Mouse (Mus musculus) hindbrain, embryonic 15.5 days (tissue): ENCODE results near the gene Wasf1. TPM values are rescaled to one million over a fixed set of nuclear protein-coding genes. Genes with fewer than 3 reads are reported as not detected.

ENCODE experiments used
- ATAC-seq: fragments of 200-750 bp; cut with Nextera tagmentation; 2 replicates; pipeline ENCODE4 v1.8.0; 2017; ENCODE audit warnings: low read depth, moderate number of reproducible peaks, moderate TSS enrichment; ENCODE audit not compliant: low FRiP score
- H3K27ac ChIP-seq: fragments of 300-500 bp; sonication (generic); replicated peaks from 2 replicates; pipeline ENCODE4 v1.5.1; 2015; ENCODE audit warnings: mild to moderate bottlenecking, inconsistent platforms
- H3K27me3 ChIP-seq: fragments of 300-500 bp; sonication (generic); 2 replicates; pipeline ENCODE4 v1.6.1; 2015; ENCODE audit warnings: control low read depth, inconsistent platforms
- H3K36me3 ChIP-seq: fragments of 300-500 bp; sonication (generic); 2 replicates; pipeline ENCODE4 v1.6.1; 2015; ENCODE audit warnings: control low read depth, inconsistent platforms
- H3K4me1 ChIP-seq: fragments of 300-500 bp; sonication (generic); replicated peaks from 2 replicates; pipeline ENCODE4 v1.6.1; 2015; ENCODE audit warnings: control low read depth, inconsistent platforms
- H3K4me2 ChIP-seq: fragments of 300-500 bp; sonication (generic); 2 replicates; pipeline ENCODE4 v1.6.1; 2015; ENCODE audit warnings: moderate library complexity, mild to moderate bottlenecking, inconsistent platforms
- H3K4me3 ChIP-seq: fragments of 300-500 bp; sonication (generic); 2 replicates; pipeline ENCODE4 v1.5.1; 2015; ENCODE audit warnings: mild to moderate bottlenecking, inconsistent platforms
- H3K9ac ChIP-seq: fragments of 300-500 bp; sonication (generic); 2 replicates; pipeline ENCODE4 v1.6.1; 2015; ENCODE audit warnings: inconsistent platforms
- H3K9me3 ChIP-seq: fragments of 300-500 bp; sonication (generic); 2 replicates; pipeline ENCODE4 v1.6.1; 2016; ENCODE audit warnings: control low read depth, inconsistent platforms
- WGBS: fragments of 180-500 bp; shearing (Covaris S2); methylation state at CpG from one replicate; pipeline ENCODE4 v1.1.7; 2015; 5-methylcytosine and 5-hydroxymethylcytosine counted together
- polyA plus RNA-seq: library from polyadenylated mRNA; unstranded; fragments of >200 nt; fragmentation: Nextera tagmentation; extraction: Ambion mirVana; gene quantifications from 2 replicates; pipeline ENCODE4 v1.2.1, GENCODE M21; 2015

Wasf1 gene
- polyA plus RNA-seq, 1 experiment from 2014 or later, result 122 TPM

- WGBS, result 93% methylated on average over 2 of the region's 2 CpGs
- no peaks in the 10 kb centered on the region for H3K36me3 ChIP-seq
Observed at GRCm38 (mm10) chr10:40871301-40871700, 12.0 kb upstream of the Wasf1 start.

GRCm38 (mm10) chr10:40872052-40872451 is 11.2 kb upstream of the Wasf1 start:
- WGBS, result 91% methylated on average over 2 of the region's 2 CpGs
- Histone ChIP-seq H3K36me3 (no peaks in the 10 kb centered on the region), H3K27me3 (no peaks in the 10 kb centered on the region), H3K4me2 (no peak overlapping the region), H3K9me3 (no peaks in the 10 kb centered on the region), H3K4me3 (no peak overlapping the region), H3K4me1 (no peaks in the 10 kb centered on the region), H3K9ac (no peak overlapping the region), H3K27ac (no peak overlapping the region)
- no peak for ATAC-seq

More at GRCm38 (mm10) chr10:40871301-40871700, 12.0 kb upstream of the Wasf1 start:
- Histone ChIP-seq H3K4me1 (no peaks in the 10 kb centered on the region), H3K4me3 (no peak overlapping the region), H3K27me3 (no peaks in the 10 kb centered on the region), H3K27ac (no peak overlapping the region), H3K9ac (no peak overlapping the region), H3K9me3 (no peaks in the 10 kb centered on the region), H3K4me2 (no peak overlapping the region)
- no peak for ATAC-seq

DNA sequence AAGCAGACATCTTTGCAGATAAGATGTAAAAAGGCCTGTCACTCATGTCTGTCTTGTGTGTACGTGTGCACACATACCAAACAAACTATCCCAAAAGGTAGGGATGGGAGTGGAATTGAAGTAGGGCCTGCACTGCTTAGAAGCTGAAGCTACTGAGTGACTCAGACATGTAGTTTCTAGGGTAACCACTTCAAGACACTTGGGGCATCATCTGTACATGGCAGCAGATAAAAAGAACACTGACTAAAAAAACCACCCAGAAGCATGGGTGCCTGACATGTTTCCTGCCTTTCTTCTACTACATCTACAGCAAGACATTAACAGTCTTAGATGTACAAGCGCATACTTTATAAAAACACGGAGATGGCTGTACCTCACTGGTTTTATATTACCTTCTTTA is 5.0 kb upstream of the Wasf1 start:
- H3K9ac ChIP-seq, result no peak overlapping the region
- H3K9me3 ChIP-seq, result no peaks in the 10 kb centered on the region
- H3K27me3 ChIP-seq, result no peaks in the 10 kb centered on the region
- H3K4me1 ChIP-seq, result peaks cover 18% of the 10 kb centered on the region
- WGBS, result 88% methylated on average over 3 of the region's 3 CpGs
- H3K4me2 ChIP-seq, result no peak overlapping the region
- no peak for ATAC-seq
- H3K36me3 ChIP-seq, result no peaks in the 10 kb centered on the region
- H3K27ac ChIP-seq, result no peak overlapping the region
- no peak overlapping the region for H3K4me3 ChIP-seq

DNA sequence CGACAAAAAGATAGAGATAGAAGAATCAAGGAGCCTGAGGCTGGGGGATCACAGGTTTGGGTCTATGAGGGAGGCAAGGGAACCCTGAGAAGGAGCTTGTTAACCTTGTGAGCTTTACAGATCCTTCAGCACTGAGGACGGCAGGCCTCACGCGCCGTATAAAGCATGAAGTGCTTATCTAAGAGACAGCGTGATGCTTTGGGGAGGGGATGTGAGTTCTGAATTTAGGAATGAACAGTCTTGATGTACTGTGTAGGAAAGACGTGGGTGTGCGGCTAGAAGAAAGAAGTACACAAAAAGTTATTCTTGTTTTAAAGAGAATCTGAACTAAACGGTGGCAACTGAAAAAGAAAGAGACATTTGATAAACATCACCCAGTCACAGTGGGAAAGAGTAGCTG is 3.3 kb upstream of the Wasf1 start:
- no peaks in the 10 kb centered on the region for H3K27me3 ChIP-seq
- H3K9ac ChIP-seq, result no peak overlapping the region
- no peak overlapping the region for H3K4me3 ChIP-seq
- 93% methylated on average over 9 of the region's 9 CpGs for WGBS
- H3K9me3 ChIP-seq, result no peaks in the 10 kb centered on the region
- H3K27ac ChIP-seq, result no peak overlapping the region
- no peak for ATAC-seq
- peaks cover 18% of the 10 kb centered on the region for H3K4me1 ChIP-seq
- no peak overlapping the region for H3K4me2 ChIP-seq
- no peaks in the 10 kb centered on the region for H3K36me3 ChIP-seq

GRCm38 (mm10) chr10:40881236-40881635 is 2.0 kb upstream of the Wasf1 start:
- Histone ChIP-seq H3K36me3 (no peaks in the 10 kb centered on the region), H3K4me1 (peaks cover 20% of the 10 kb centered on the region), H3K4me3 (no peak overlapping the region), H3K27me3 (no peaks in the 10 kb centered on the region), H3K9me3 (no peaks in the 10 kb centered on the region), H3K4me2 (peak overlapping the region; percentile 72), H3K9ac (no peak overlapping the region), H3K27ac (no peak overlapping the region)
- ATAC-seq, result no peak
- WGBS, result 64% methylated on average over 3 of the region's 3 CpGs

GRCm38 (mm10) chr10:40882333-40882732 is 942 bp upstream of the Wasf1 start:
- no peaks in the 10 kb centered on the region for H3K9me3 ChIP-seq
- no peaks in the 10 kb centered on the region for H3K36me3 ChIP-seq
- peak overlapping the region; percentile 99 for H3K27ac ChIP-seq
- peak overlapping the region; percentile 88 for H3K9ac ChIP-seq
- H3K4me2 ChIP-seq, result peak overlapping the region; percentile 72
- H3K27me3 ChIP-seq, result no peaks in the 10 kb centered on the region
- 16% methylated on average over 9 of the region's 9 CpGs for WGBS
- ATAC-seq, result no peak
- H3K4me1 ChIP-seq, result peaks cover 21% of the 10 kb centered on the region
- peak overlapping the region; percentile 61 for H3K4me3 ChIP-seq

- Histone ChIP-seq H3K36me3 (no peaks in the 10 kb centered on the region), H3K27me3 (no peaks in the 10 kb centered on the region), H3K4me2 (peak overlapping the region; percentile 72), H3K9ac (peak overlapping the region; percentile 93), H3K4me1 (peaks cover 26% of the 10 kb centered on the region), H3K27ac (peak overlapping the region; percentile 99), H3K9me3 (no peaks in the 10 kb centered on the region), H3K4me3 (peak overlapping the region; percentile 61)
- peak; percentile 91 for ATAC-seq
- WGBS, result under 1% methylated on average over 52 of the region's 87 CpGs
Observed at GRCm38 (mm10) chr10:40883644-40884278, 486 bp downstream of the Wasf1 start.

DNA sequence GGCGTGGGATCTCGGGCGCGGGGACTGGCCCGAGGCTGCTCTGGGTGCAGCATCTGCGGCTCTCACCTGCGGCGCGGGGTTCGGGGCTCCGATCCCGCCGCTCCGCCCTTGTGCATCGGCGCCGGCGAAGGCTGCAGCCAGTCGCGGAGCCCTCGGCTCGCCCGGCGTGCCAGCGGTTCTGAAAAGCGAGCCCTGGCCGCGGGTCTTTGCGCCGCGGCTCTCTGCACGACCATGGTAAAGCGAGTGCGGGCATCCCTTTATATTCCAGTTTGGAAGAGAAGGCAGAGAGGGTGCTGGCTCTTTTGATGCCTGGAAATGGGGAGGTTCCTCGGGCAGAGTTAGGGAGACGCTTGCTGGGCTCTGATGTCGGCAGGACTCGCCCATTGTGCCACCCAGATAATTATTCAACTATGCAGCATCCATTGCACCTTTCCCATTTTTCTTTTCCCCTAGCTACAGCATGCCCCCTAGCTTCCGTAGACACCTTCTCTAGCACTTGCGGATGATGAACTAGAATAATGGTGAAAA is 1.1 kb downstream of the Wasf1 start:
- peak overlapping the region; percentile 72 for H3K4me2 ChIP-seq
- peaks cover 26% of the 10 kb centered on the region for H3K4me1 ChIP-seq
- H3K9ac ChIP-seq, result peak overlapping the region; percentile 93
- H3K4me3 ChIP-seq, result peak overlapping the region; percentile 61
- H3K9me3 ChIP-seq, result no peaks in the 10 kb centered on the region
- ATAC-seq, result peak; percentile 16
- WGBS, result under 1% methylated on average over 40 of the region's 40 CpGs
- no peaks in the 10 kb centered on the region for H3K27me3 ChIP-seq
- H3K27ac ChIP-seq, result peak overlapping the region; percentile 99
- H3K36me3 ChIP-seq, result no peaks in the 10 kb centered on the region

- Histone ChIP-seq H3K27ac (no peak overlapping the region), H3K27me3 (no peaks in the 10 kb centered on the region), H3K4me2 (peak overlapping the region; percentile 52), H3K9me3 (no peaks in the 10 kb centered on the region), H3K4me1 (peaks cover 26% of the 10 kb centered on the region), H3K9ac (no peak overlapping the region), H3K4me3 (peak overlapping the region; percentile 34), H3K36me3 (no peaks in the 10 kb centered on the region)
- 45% methylated on average over 7 of the region's 7 CpGs for WGBS
- no peak for ATAC-seq
Observed at GRCm38 (mm10) chr10:40885432-40885831, 2.2 kb downstream of the Wasf1 start.

DNA sequence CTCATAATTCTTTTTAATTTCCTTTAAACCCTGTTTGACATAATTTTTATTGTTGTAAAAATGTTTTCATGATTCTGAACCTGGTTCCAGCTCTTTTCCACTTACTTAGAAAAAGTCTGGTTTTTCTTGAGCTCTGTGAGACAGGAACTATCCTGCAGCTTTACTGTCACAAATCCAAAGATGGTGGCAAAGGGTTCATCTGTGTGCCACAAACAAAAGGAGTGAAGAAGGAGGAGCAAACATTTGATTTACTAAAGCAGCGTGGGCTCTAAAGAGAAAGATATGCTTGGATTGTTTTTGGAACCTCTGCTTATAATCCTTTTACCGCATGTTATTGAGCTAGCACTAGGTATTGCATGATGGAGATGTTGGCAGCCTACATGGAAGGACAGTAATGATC is 4.0 kb downstream of the Wasf1 start:
- peaks cover 8% of the 10 kb centered on the region; the same call in 1 of the 2 replicates for H3K4me1 ChIP-seq
- WGBS, result 56% methylated on average over 2 of the region's 2 CpGs
- H3K4me2 ChIP-seq, result 0 out of 2 replicates have a peak overlapping the region, but pooled peaks have one; percentile 1
- no peaks in the 10 kb centered on the region for H3K27me3 ChIP-seq
- H3K27ac ChIP-seq, result no peak overlapping the region
- no peak for ATAC-seq
- H3K9me3 ChIP-seq, result no peaks in the 10 kb centered on the region
- H3K36me3 ChIP-seq, result no peaks in the 10 kb centered on the region
- H3K4me3 ChIP-seq, result no peak overlapping the region
- H3K9ac ChIP-seq, result no peak overlapping the region

- Histone ChIP-seq H3K27me3 (no peaks in the 10 kb centered on the region), H3K4me3 (no peak overlapping the region), H3K36me3 (no peaks in the 10 kb centered on the region), H3K4me1 (peaks cover 12% of the 10 kb centered on the region), H3K9ac (no peak overlapping the region), H3K27ac (no peak overlapping the region), H3K4me2 (no peak overlapping the region), H3K9me3 (no peaks in the 10 kb centered on the region)
- no peak for ATAC-seq
- WGBS, result 85% methylated on average over 4 of the region's 4 CpGs
Observed at GRCm38 (mm10) chr10:40889146-40889545, 5.9 kb downstream of the Wasf1 start.

DNA sequence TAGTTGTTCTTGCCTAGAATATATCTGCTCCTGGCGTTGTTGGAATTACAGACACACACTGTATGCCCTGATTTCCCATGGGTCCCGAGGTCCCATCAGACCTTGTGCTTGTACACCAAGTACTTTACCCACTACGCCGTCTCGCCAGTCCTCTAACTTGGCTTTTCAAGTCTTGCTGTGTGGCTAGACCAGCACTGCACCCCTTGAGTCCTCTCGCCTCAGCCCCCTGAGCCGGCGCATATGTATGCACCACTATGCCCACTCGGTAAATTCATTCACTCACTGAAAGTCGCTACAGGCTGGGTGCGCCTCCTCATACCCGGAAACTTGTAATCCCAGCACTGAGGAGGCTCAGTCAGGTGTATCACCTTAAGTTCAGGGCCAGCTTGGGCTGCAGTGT is 12.5 kb downstream of the Wasf1 start:
- no peak overlapping the region for H3K27ac ChIP-seq
- H3K9ac ChIP-seq, result no peak overlapping the region
- no peak overlapping the region for H3K4me3 ChIP-seq
- H3K9me3 ChIP-seq, result no peaks in the 10 kb centered on the region
- H3K27me3 ChIP-seq, result no peaks in the 10 kb centered on the region
- no peak for ATAC-seq
- H3K4me1 ChIP-seq, result peaks cover 11% of the 10 kb centered on the region
- no peaks in the 10 kb centered on the region for H3K36me3 ChIP-seq
- WGBS, result 89% methylated on average over 12 of the region's 12 CpGs
- H3K4me2 ChIP-seq, result no peak overlapping the region
